Mouse (Mus musculus) bone marrow, adult 2 months (tissue): Measurements from ENCODE around the gene Esrrg. TPM values are rescaled to one million over a fixed set of nuclear protein-coding genes. Genes with fewer than 3 reads are reported as not detected.

Source experiments
- H3K27ac ChIP-seq: fragments of 200-500 bp; 2 replicates; pipeline ENCODE4 v1.5.1; 2012; ENCODE audit warnings: low read depth, mild to moderate bottlenecking, control low read depth, inconsistent platforms, low read length; ENCODE audit not compliant: control insufficient read depth, poor library complexity, insufficient read depth
- H3K4me1 ChIP-seq: fragments of 200-500 bp; 2 replicates; pipeline ENCODE4 v1.6.1; 2011; ENCODE audit warnings: low read length; ENCODE audit not compliant: control insufficient read depth, insufficient read depth
- H3K4me3 ChIP-seq: fragments of 200-500 bp; replicated peaks from 2 replicates; pipeline ENCODE3; 2011; ENCODE audit warnings: mild to moderate bottlenecking, low read depth, low read length, control low read depth; ENCODE audit not compliant: control insufficient read depth
- CTCF ChIP-seq: fragments of 200-500 bp; IDR thresholded peaks from 2 replicates; pipeline ENCODE4 v1.5.1; 2011; ENCODE audit warnings: low read length, control low read depth; ENCODE audit not compliant: control insufficient read depth, insufficient read depth
- POLR2A ChIP-seq: fragments of 200-500 bp; IDR thresholded peaks from 2 replicates; pipeline ENCODE4 v1.6.1; 2011; ENCODE audit warnings: low read depth, mild to moderate bottlenecking, control low read depth, low read length, borderline replicate concordance; ENCODE audit not compliant: control insufficient read depth
- WGBS: fragments of 180-500 bp; shearing (Covaris S2); methylation state at CpG from one replicate; pipeline ENCODE4 v1.1.7; 2018; 5-methylcytosine and 5-hydroxymethylcytosine counted together
- polyA plus RNA-seq: library from polyadenylated mRNA; stranded (reverse); fragments of >200 nt; gene quantifications from 2 replicates; pipeline ENCODE4 v1.2.4, GENCODE M21; 2011; ENCODE audit warnings: low replicate concordance; ENCODE audit not compliant: missing spikeins, insufficient read depth, insufficient read length

The Esrrg gene
- polyA plus RNA-seq, 1 experiment = not detected

GRCm38 (mm10) chr1:187762641-187763450 lies 154.3 kb downstream of the Esrrg start:
- no peak overlapping the region for H3K27ac ChIP-seq
- 66% methylated on average over 5 of the region's 5 CpGs for WGBS
- no peaks in the 10 kb centered on the region for H3K4me1 ChIP-seq
- TF ChIP-seq CTCF = no peak
- TF ChIP-seq POLR2A = no peak
- H3K4me3 ChIP-seq = no peak overlapping the region

- Histone ChIP-seq H3K4me3 (no peak overlapping the region), H3K27ac (no peak overlapping the region), H3K4me1 (no peaks in the 10 kb centered on the region)
- WGBS = 75% methylated on average over 4 of the region's 4 CpGs
- TF ChIP-seq CTCF (no peak), POLR2A (no peak)
These were observed 154.8 kb downstream of the Esrrg start for GRCm38 (mm10) chr1:187763451-187763755.

GRCm38 (mm10) chr1:187763821-187764220 lies 155.2 kb downstream of the Esrrg start:
- 63% methylated on average over 3 of the region's 3 CpGs for WGBS
- no peak overlapping the region for H3K4me3 ChIP-seq
- TF ChIP-seq POLR2A (no peak), CTCF (no peak)
- no peak overlapping the region for H3K27ac ChIP-seq
- no peaks in the 10 kb centered on the region for H3K4me1 ChIP-seq

- WGBS = 73% methylated on average over 5 of the region's 5 CpGs
- H3K27ac ChIP-seq = no peak overlapping the region
- no peak overlapping the region for H3K4me3 ChIP-seq
- no peaks in the 10 kb centered on the region for H3K4me1 ChIP-seq
- no peak for TF ChIP-seq POLR2A
- TF ChIP-seq CTCF = no peak
These were observed 157.0 kb downstream of the Esrrg start for GRCm38 (mm10) chr1:187765577-187765976.

GRCm38 (mm10) chr1:187767355-187767754 lies 158.8 kb downstream of the Esrrg start:
- Histone ChIP-seq H3K4me1 (no peaks in the 10 kb centered on the region), H3K27ac (no peak overlapping the region), H3K4me3 (no peak overlapping the region)
- TF ChIP-seq POLR2A (no peak), CTCF (no peak)
- 69% methylated on average over 2 of the region's 2 CpGs for WGBS

GRCm38 (mm10) chr1:187770234-187770633 lies 161.6 kb downstream of the Esrrg start:
- 77% methylated on average over 3 of the region's 3 CpGs for WGBS
- no peak overlapping the region for H3K4me3 ChIP-seq
- no peak overlapping the region for H3K27ac ChIP-seq
- H3K4me1 ChIP-seq = no peaks in the 10 kb centered on the region
- no peak for TF ChIP-seq POLR2A
- TF ChIP-seq CTCF = no peak

GRCm38 (mm10) chr1:187771067-187771466 lies 162.5 kb downstream of the Esrrg start:
- 71% methylated on average over 4 of the region's 4 CpGs for WGBS
- no peak overlapping the region for H3K4me3 ChIP-seq
- TF ChIP-seq POLR2A = no peak
- no peak for TF ChIP-seq CTCF
- H3K27ac ChIP-seq = no peak overlapping the region
- no peaks in the 10 kb centered on the region for H3K4me1 ChIP-seq

GRCm38 (mm10) chr1:187779589-187780178 lies 171.1 kb downstream of the Esrrg start:
- Histone ChIP-seq H3K4me1 (no peaks in the 10 kb centered on the region), H3K4me3 (no peak overlapping the region), H3K27ac (no peak overlapping the region)
- TF ChIP-seq CTCF (no peak), POLR2A (no peak)
- 75% methylated on average over 10 of the region's 10 CpGs for WGBS
